Mouse (Mus musculus): ENCODE measurements around the gene Gm3278. TPM values are rescaled to one million over a fixed set of nuclear protein-coding genes. Genes with fewer than 3 reads are reported as not detected.
"Not testable (repeated sequence)": the region's sequence is repeated elsewhere in the genome, so short reads cannot be mapped to it uniquely, and the experiment has no call there.

The Gm3278 gene
- polyA plus RNA-seq (2014; fragmentation: Nextera tagmentation; extraction: Ambion mirVana): not detected in 2 replicates

GRCm38 (mm10) chr14:4892116-4892515 lies at the start of gene Gm3278:
Gene Gm3278, plus strand, starts transcription at chr14:4892416.
- ATAC-seq (ENCODE audit: low FRiP score); H3K9ac ChIP-seq (ENCODE audit: low read length); DNase-seq (ENCODE audit: low spot score, missing footprints); H3K27me3 ChIP-seq (ENCODE audit: control insufficient read depth, insufficient read depth, low read length); H3K27ac ChIP-seq (ENCODE audit: low read depth, low read length); H3K4me1 ChIP-seq (ENCODE audit: control insufficient read depth, insufficient read depth, low read length); H3K4me3 ChIP-seq (ENCODE audit: low read depth, low read length); H3K4me2 ChIP-seq; H3K36me3 ChIP-seq (ENCODE audit: control insufficient read depth, insufficient read depth, low read length); H3K9me3 ChIP-seq (ENCODE audit: control insufficient read depth, low read length): not testable (repeated sequence)
- WGBS: 57% methylated on average over 1 of the region's 3 CpGs

GRCm38 (mm10) chr14:4855299-4855980 lies 36.8 kb upstream of the Gm3278 start, which contains the start of gene Gm3264:
Gene Gm3264, plus strand, starts transcription at chr14:4855576.
- Histone ChIP-seq H3K4me2 (peak within 1 kb of the TSS; percentile 41), H3K9ac (ENCODE audit: low read length) (peak within 1 kb of the TSS; percentile 52), H3K4me3 (ENCODE audit: low read depth, low read length) (peak within 1 kb of the TSS; percentile 28)
- H3K9me3 ChIP-seq (ENCODE audit: control insufficient read depth, low read length); H3K27ac ChIP-seq (ENCODE audit: low read depth, low read length); H3K36me3 ChIP-seq (ENCODE audit: control insufficient read depth, insufficient read depth, low read length); H3K4me1 ChIP-seq (ENCODE audit: control insufficient read depth, insufficient read depth, low read length); ATAC-seq (ENCODE audit: low FRiP score); H3K27me3 ChIP-seq (ENCODE audit: control insufficient read depth, insufficient read depth, low read length): not testable (repeated sequence)
- WGBS: 3% methylated on average over 28 of the region's 59 CpGs
- peak; percentile 82 for DNase-seq (ENCODE audit: low spot score, missing footprints)

Other genes starting within 250 kb of the Gm3278 start
- gene Gm3239, start 228.2 kb upstream of the Gm3278 start, polyA plus RNA-seq (2014; fragmentation: Nextera tagmentation; extraction: Ambion mirVana): not detected in 2 replicates
- gene Gm7876, start 183.2 kb upstream of the Gm3278 start, polyA plus RNA-seq (2014; fragmentation: Nextera tagmentation; extraction: Ambion mirVana): not detected in 2 replicates
- gene Gm3252, start 165.6 kb upstream of the Gm3278 start, polyA plus RNA-seq (2014; fragmentation: Nextera tagmentation; extraction: Ambion mirVana): 0.14 and 0.55 TPM in 2 replicates
- gene Gm9602, start 116.1 kb upstream of the Gm3278 start, polyA plus RNA-seq (2014; fragmentation: Nextera tagmentation; extraction: Ambion mirVana): not detected in 2 replicates
- not detected in 2 replicates for gene Gm3269, start 54.3 kb upstream of the Gm3278 start, polyA plus RNA-seq (2014; fragmentation: Nextera tagmentation; extraction: Ambion mirVana)
- 0.68 and 0.75 TPM in 2 replicates for gene Gm3264, start 36.8 kb upstream of the Gm3278 start, polyA plus RNA-seq (2014; fragmentation: Nextera tagmentation; extraction: Ambion mirVana)
- not detected in 2 replicates for gene Gm8297, start 91.5 kb downstream of the Gm3278 start, polyA plus RNA-seq (2014; fragmentation: Nextera tagmentation; extraction: Ambion mirVana)
- gene Gm3298, start 123.5 kb downstream of the Gm3278 start, polyA plus RNA-seq (2014; fragmentation: Nextera tagmentation; extraction: Ambion mirVana): not detected in 2 replicates
- gene 4930555G01Rik, start 158.2 kb downstream of the Gm3278 start, polyA plus RNA-seq (2014; fragmentation: Nextera tagmentation; extraction: Ambion mirVana): not detected in 2 replicates
- gene Gm8281, start 178.6 kb downstream of the Gm3278 start, polyA plus RNA-seq (2014; fragmentation: Nextera tagmentation; extraction: Ambion mirVana): 2.3 and 2.5 TPM in 2 replicates
- not detected in 2 replicates for gene Gm8279, start 239.1 kb downstream of the Gm3278 start, polyA plus RNA-seq (2014; fragmentation: Nextera tagmentation; extraction: Ambion mirVana)

Measured in midbrain, embryonic 11.5 days (tissue).